Mouse (Mus musculus) adrenal gland, postnatal 14 days (tissue): ENCODE data around the gene Fdxr. TPM values are rescaled to one million over a fixed set of nuclear protein-coding genes. Genes with fewer than 3 reads are reported as not detected.

ENCODE experiments used
- DNase-seq: peaks from one replicate; pipeline ENCODE4 v3.0.0; 2021; ENCODE audit warnings: mixed read lengths
- long read RNA-seq, 2 experiments: library from polyadenylated mRNA; stranded (forward); transcript quantifications; one replicate each; pipeline ENCODE4 v2.0.0; 2021
- total RNA-seq: library from RNA; stranded (reverse); gene quantifications from 2 replicates; pipeline ENCODE4 v1.2.3, GENCODE M21; 2021

Fdxr gene
- total RNA-seq: 592 and 605 TPM in 2 replicates
- long read RNA-seq, experiment 1, transcript Fdxr-203 (2 exons, 544 nt): minor isoform, 8 of 887 reads
- long read RNA-seq, experiment 1, transcript Fdxr-201 (12 exons, 1,948 nt): major isoform, 660 of 887 reads
- long read RNA-seq, experiment 1, partial matches to known transcripts: 94 of 887 reads
- long read RNA-seq, experiment 1, other reads (novel, unspliced or antisense): 125 of 887 reads
- long read RNA-seq, experiment 2, transcript Fdxr-203 (2 exons, 544 nt): minor isoform, 13 of 469 reads
- long read RNA-seq, experiment 2, transcript Fdxr-201 (12 exons, 1,948 nt): major isoform, 320 of 469 reads
- long read RNA-seq, experiment 2, partial matches to known transcripts: 61 of 469 reads
- long read RNA-seq, experiment 2, other reads (novel, unspliced or antisense): 75 of 469 reads

- peak; percentile 99 for DNase-seq
Measured at GRCm38 (mm10) chr11:115276780-115277603, at the start of gene Fdxr. TSS of gene Fdxr (minus strand) at chr11:115277050.

- no peak for DNase-seq
Measured at GRCm38 (mm10) chr11:115323354-115323753, 46.5 kb upstream of the Fdxr start.

- DNase-seq: peak; percentile 84
Measured at GRCm38 (mm10) chr11:115321906-115322693, 45.2 kb upstream of the Fdxr start, which contains the start of gene Ush1g. TSS of gene Ush1g (minus strand) at chr11:115322041.

- DNase-seq: no peak
Measured at GRCm38 (mm10) chr11:115319704-115320383, 43.0 kb upstream of the Fdxr start.

GRCm38 (mm10) chr11:115318245-115319027, 41.6 kb upstream of the Fdxr start:
- peak; percentile 51 for DNase-seq

- no peak for DNase-seq
Measured at GRCm38 (mm10) chr11:115317204-115317603, 40.4 kb upstream of the Fdxr start.

GRCm38 (mm10) chr11:115314249-115314648, 37.4 kb upstream of the Fdxr start:
- DNase-seq: peak; percentile 39

GRCm38 (mm10) chr11:115308781-115309180, 31.9 kb upstream of the Fdxr start:
- no peak for DNase-seq

- DNase-seq: no peak
Measured at GRCm38 (mm10) chr11:115306863-115307262, 30.0 kb upstream of the Fdxr start, which contains the start of gene Otop2. TSS of gene Otop2 (plus strand) at chr11:115307163.

- DNase-seq: peak; percentile 46
Measured at GRCm38 (mm10) chr11:115303167-115303566, 26.3 kb upstream of the Fdxr start.

- DNase-seq: no peak
Measured at GRCm38 (mm10) chr11:115301351-115301750, 24.5 kb upstream of the Fdxr start.

GRCm38 (mm10) chr11:115300745-115301144, 23.9 kb upstream of the Fdxr start:
- DNase-seq: no peak

GRCm38 (mm10) chr11:115298160-115298559, 21.3 kb upstream of the Fdxr start:
- no peak for DNase-seq

GRCm38 (mm10) chr11:115297214-115297826, 20.5 kb upstream of the Fdxr start, which contains the start of gene Fads6:
TSS of gene Fads6 (minus strand) at chr11:115297663.
- peak; percentile 85 for DNase-seq

- peak; percentile 48 for DNase-seq
Measured at GRCm38 (mm10) chr11:115296471-115297210, 19.8 kb upstream of the Fdxr start.

GRCm38 (mm10) chr11:115295939-115296338, 19.1 kb upstream of the Fdxr start:
- no peak for DNase-seq

GRCm38 (mm10) chr11:115292631-115293375, 16.0 kb upstream of the Fdxr start:
- peak; percentile 63 for DNase-seq

- DNase-seq: peak; percentile 31
Measured at GRCm38 (mm10) chr11:115291503-115291902, 14.7 kb upstream of the Fdxr start.

GRCm38 (mm10) chr11:115290919-115291318, 14.1 kb upstream of the Fdxr start:
- DNase-seq: peak; percentile 83
